Mouse (Mus musculus) cerebellum, adult 2 months (tissue): ENCODE measurements around the gene Cradd. TPM values are rescaled to one million over a fixed set of nuclear protein-coding genes. Genes with fewer than 3 reads are reported as not detected.

Experiments used
- DNase-seq, 2 experiments: peaks; one replicate each; pipeline ENCODE4 v3.0.0; 2021
- H3K27ac ChIP-seq: fragments of 200-500 bp; 2 replicates; pipeline ENCODE4 v1.5.1; 2012; ENCODE audit warnings: low read length, control low read depth, inconsistent platforms; ENCODE audit not compliant: insufficient read depth
- H3K27me3 ChIP-seq: fragments of 200-500 bp; 2 replicates; pipeline ENCODE4 v1.6.1; 2012; ENCODE audit warnings: inconsistent platforms, mild to moderate bottlenecking, low read length, moderate library complexity; ENCODE audit not compliant: control insufficient read depth, insufficient read depth
- H3K4me1 ChIP-seq: fragments of 200-500 bp; 2 replicates; pipeline ENCODE4 v1.6.1; 2011; ENCODE audit warnings: low read length; ENCODE audit not compliant: control insufficient read depth, insufficient read depth
- H3K4me3 ChIP-seq: fragments of 200-500 bp; replicated peaks from 2 replicates; pipeline ENCODE3; 2011; ENCODE audit warnings: mild to moderate bottlenecking, low read depth, low read length, control low read depth; ENCODE audit not compliant: insufficient read depth
- CTCF ChIP-seq: fragments of 200-500 bp; IDR thresholded peaks from 2 replicates; pipeline ENCODE4 v1.5.1; 2011; ENCODE audit warnings: low read depth, mild to moderate bottlenecking, control low read depth, low read length, moderate library complexity, borderline replicate concordance; ENCODE audit not compliant: insufficient read depth
- POLR2A ChIP-seq: fragments of 200-500 bp; IDR thresholded peaks from 2 replicates; pipeline ENCODE4 v1.6.1; 2011; ENCODE audit warnings: low read length, control low read depth, borderline replicate concordance; ENCODE audit not compliant: insufficient read depth
- WGBS: fragments of 180-500 bp; shearing (Covaris S2); methylation state at CpG from one replicate; pipeline ENCODE4 v1.1.7; 2018; 5-methylcytosine and 5-hydroxymethylcytosine counted together
- polyA plus RNA-seq: library from polyadenylated mRNA; depleted of rRNA; stranded (reverse); fragments of >200 nt; gene quantifications from 2 replicates; pipeline ENCODE4 v1.2.3, GENCODE M21; 2012

Gene Cradd
- polyA plus RNA-seq, 1 experiment = 11.7 TPM

GRCm38 (mm10) chr10:95330375-95331363 is 6.7 kb upstream of the Cradd start:
- 80% methylated on average over 9 of the region's 9 CpGs for WGBS
- no peak for DNase-seq
- H3K27ac ChIP-seq = no peak overlapping the region
- H3K27me3 ChIP-seq = no peaks in the 10 kb centered on the region
- H3K4me3 ChIP-seq = no peak overlapping the region
- no peak for TF ChIP-seq POLR2A
- no peak for TF ChIP-seq CTCF
- no peaks in the 10 kb centered on the region for H3K4me1 ChIP-seq

GRCm38 (mm10) chr10:95329884-95330283 is 6.0 kb upstream of the Cradd start:
- Histone ChIP-seq H3K4me1 (no peaks in the 10 kb centered on the region), H3K4me3 (no peak overlapping the region), H3K27me3 (no peaks in the 10 kb centered on the region), H3K27ac (no peak overlapping the region)
- DNase-seq = no peak
- 87% methylated on average over 1 of the region's 1 CpGs for WGBS
- TF ChIP-seq POLR2A (no peak), CTCF (no peak)

- no peak for DNase-seq
- 43% methylated on average over 1 of the region's 1 CpGs for WGBS
- Histone ChIP-seq H3K27ac (no peak overlapping the region), H3K27me3 (no peaks in the 10 kb centered on the region), H3K4me1 (peaks cover 13% of the 10 kb centered on the region; the same call in 1 of the 2 replicates), H3K4me3 (no peak overlapping the region)
- TF ChIP-seq CTCF = no peak
- no peak for TF ChIP-seq POLR2A
These were observed 322 bp upstream of the Cradd start for GRCm38 (mm10) chr10:95324278-95324631.

- H3K4me1 ChIP-seq = peaks cover 20% of the 10 kb centered on the region
- peak; percentile 89 to 96 for DNase-seq
These were observed 1.6 kb downstream of the Cradd start for GRCm38 (mm10) chr10:95322076-95323070.

DNA sequence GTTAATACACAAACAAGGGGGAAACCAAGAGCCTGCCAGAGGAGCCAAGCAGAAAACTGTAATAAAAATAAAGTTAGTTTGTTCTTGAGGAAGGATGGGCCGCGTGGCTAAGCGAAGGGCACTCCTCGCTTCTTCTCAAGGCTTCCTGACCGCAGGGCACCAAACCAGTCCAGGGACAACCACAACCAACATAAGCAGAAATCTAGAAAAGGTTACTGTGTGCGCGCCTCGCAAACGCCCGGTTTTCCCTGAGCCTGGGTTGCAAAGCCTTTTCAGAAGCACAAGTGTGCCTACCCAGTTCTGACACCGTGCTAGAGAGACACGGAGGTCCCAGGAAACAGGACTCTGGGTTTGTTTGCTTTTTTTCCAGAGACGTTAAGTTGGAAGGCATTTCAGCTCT is 4.9 kb downstream of the Cradd start:
- no peak overlapping the region for H3K27ac ChIP-seq
- H3K4me3 ChIP-seq = no peak overlapping the region
- 97% methylated on average over 13 of the region's 13 CpGs for WGBS

More at GRCm38 (mm10) chr10:95322076-95323070, 1.6 kb downstream of the Cradd start:
- Histone ChIP-seq H3K4me3 (no peak overlapping the region), H3K27ac (peak overlapping the region; percentile 48), H3K27me3 (no peaks in the 10 kb centered on the region)
- 32% methylated on average over 20 of the region's 20 CpGs for WGBS
- TF ChIP-seq CTCF = no peak; the same call in 1 of the 2 replicates
- peak; percentile 13; the same call in 1 of the 2 replicates for TF ChIP-seq POLR2A

DNA sequence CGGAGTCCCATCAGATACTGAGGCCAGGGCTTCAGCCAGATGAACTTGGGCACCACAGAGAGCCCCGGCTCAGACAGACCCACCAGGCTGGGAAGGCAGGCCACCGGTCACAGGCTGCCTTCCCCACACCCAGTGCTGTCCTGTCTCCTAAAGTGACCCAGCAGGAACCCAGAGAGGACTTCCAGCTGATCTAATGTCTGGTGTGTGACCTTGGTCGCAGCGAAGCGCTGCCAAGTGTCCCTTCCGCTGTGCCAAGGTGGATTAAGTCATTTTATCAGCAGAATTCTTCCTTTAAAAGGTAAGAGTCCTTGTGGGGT is 5.6 kb downstream of the Cradd start:
- DNase-seq = no peak
- TF ChIP-seq POLR2A (no peak), CTCF (no peak)
- H3K27me3 ChIP-seq = no peaks in the 10 kb centered on the region
- peaks cover 20% of the 10 kb centered on the region for H3K4me1 ChIP-seq
- 54% methylated on average over 7 of the region's 7 CpGs for WGBS
- H3K4me3 ChIP-seq = no peak overlapping the region
- H3K27ac ChIP-seq = no peak overlapping the region

More for the DNA sequence above, 4.9 kb downstream of the Cradd start:
- no peak for TF ChIP-seq CTCF
- no peak for DNase-seq
- no peaks in the 10 kb centered on the region for H3K27me3 ChIP-seq
- H3K4me1 ChIP-seq = peaks cover 20% of the 10 kb centered on the region

DNA sequence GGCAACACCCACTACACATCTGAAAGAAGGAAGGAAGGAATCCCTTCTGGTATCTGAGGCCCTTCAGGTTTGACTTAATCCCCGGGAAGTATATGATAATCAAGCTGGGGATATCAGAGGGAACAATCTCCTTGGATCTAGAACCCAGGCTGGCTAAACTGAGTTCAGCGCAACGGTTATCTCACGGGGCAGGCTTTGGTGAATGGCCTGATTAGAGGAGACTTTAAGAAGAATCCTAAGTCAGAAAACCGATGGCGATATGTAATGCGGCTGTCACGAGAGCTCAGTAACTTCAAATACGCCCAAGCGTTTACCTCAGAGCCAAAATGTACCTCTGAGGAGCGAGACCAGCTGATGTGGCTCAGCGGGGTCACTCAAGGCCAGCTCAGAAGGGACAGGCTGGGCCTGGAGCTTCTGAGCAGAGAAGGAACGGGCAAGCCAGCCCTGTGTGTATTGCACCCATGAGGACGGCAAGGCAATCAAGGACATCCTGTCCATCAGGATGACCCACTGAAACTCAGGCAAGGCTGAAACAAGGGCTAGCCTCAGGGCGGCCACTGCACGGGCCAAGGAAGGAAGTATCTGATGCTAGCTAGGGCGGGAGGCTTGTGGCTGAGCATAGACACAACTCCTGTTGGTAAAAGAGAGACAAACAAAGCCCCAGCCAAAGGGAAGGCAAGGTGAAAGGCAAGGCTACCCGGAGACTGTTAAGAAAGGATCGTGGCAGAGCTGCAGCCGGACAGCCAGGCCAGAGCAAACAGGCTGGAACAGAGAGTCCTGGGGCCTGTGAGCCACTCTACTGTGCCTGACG is 6.1 kb downstream of the Cradd start:
- peaks cover 20% of the 10 kb centered on the region for H3K4me1 ChIP-seq
- WGBS = 88% methylated on average over 21 of the region's 21 CpGs
- no peak overlapping the region for H3K27ac ChIP-seq

More for the DNA sequence above, 6.1 kb downstream of the Cradd start:
- no peak for DNase-seq
- TF ChIP-seq POLR2A = no peak
- no peak for TF ChIP-seq CTCF
- no peaks in the 10 kb centered on the region for H3K27me3 ChIP-seq
- H3K4me3 ChIP-seq = no peak overlapping the region
